Mouse (Mus musculus) hindbrain, embryonic 12.5 days (tissue): ENCODE results near the gene Hypk. TPM values are rescaled to one million over a fixed set of nuclear protein-coding genes. Genes with fewer than 3 reads are reported as not detected.

ENCODE experiments used
- microRNA-seq: library from miRNA; unstranded; fragments of <30 nt; microRNA quantifications from one replicate; pipeline ENCODE4, GENCODE M21; 2017
- polyA plus RNA-seq: library from polyadenylated mRNA; unstranded; fragments of >200 nt; fragmentation: Nextera tagmentation; extraction: Ambion mirVana; gene quantifications from 2 replicates; pipeline ENCODE4 v1.2.1, GENCODE M21; 2016

Gene Hypk
- polyA plus RNA-seq, 1 experiment from 2014 or later = 115 TPM

Small RNAs within 50 kb of the gene (microRNA-seq; reads per million reads assigned to microRNA genes)
- not detected for gene Gm22953

Other genes starting within 250 kb of the Hypk start
- 207 and 211 TPM in 2 replicates for gene Trp53bp1, start 181.9 kb upstream of the Hypk start, polyA plus RNA-seq
- gene Map1a, start 163.7 kb upstream of the Hypk start, polyA plus RNA-seq = 10.4 and 14.6 TPM in 2 replicates
- 15.4 and 15.6 TPM in 2 replicates for gene Ppip5k1, start 97.9 kb upstream of the Hypk start, polyA plus RNA-seq
- gene Ckmt1, start 95.6 kb upstream of the Hypk start, polyA plus RNA-seq = 15.4 and 19.5 TPM in 2 replicates
- gene Strc, start 66.1 kb upstream of the Hypk start, polyA plus RNA-seq = not detected in 2 replicates
- gene Pdia3, start 39.5 kb upstream of the Hypk start, polyA plus RNA-seq = 547 and 563 TPM in 2 replicates
- gene Catsper2, start 39.5 kb upstream of the Hypk start, polyA plus RNA-seq = 3.2 and 4.1 TPM in 2 replicates
- gene Ell3, start 9.0 kb upstream of the Hypk start, polyA plus RNA-seq = 3.3 and 5.7 TPM in 2 replicates
- gene Serf2, start 4.1 kb upstream of the Hypk start, polyA plus RNA-seq = 455 and 463 TPM in 2 replicates
- gene Serinc4, start 3.5 kb downstream of the Hypk start, polyA plus RNA-seq = 0.85 and 0.94 TPM in 2 replicates
- 72.4 and 75.7 TPM in 2 replicates for gene Mfap1b, start 20.8 kb downstream of the Hypk start, polyA plus RNA-seq
- 32.9 and 33.1 TPM in 2 replicates for gene Mfap1a, start 53.4 kb downstream of the Hypk start, polyA plus RNA-seq
- gene Wdr76, start 53.4 kb downstream of the Hypk start, polyA plus RNA-seq = 7.0 and 7.6 TPM in 2 replicates